Mouse (Mus musculus) liver, postnatal 0 days (tissue): ENCODE measurements at regions not wholly inside any gene's neighbourhood (a gene's known extent, or its start where the extent isn't known, plus 50 kb on each side); places are given as distances from the start of the nearest gene placed in this dataset.

ENCODE experiments used
- CTCF ChIP-seq: sonication (generic); IDR thresholded peaks from 2 replicates; pipeline ENCODE4 v1.5.1; 2016; ENCODE audit warnings: antibody characterized with exemption, low read depth
- EP300 ChIP-seq: IDR thresholded peaks from 2 replicates; pipeline ENCODE4 v1.6.1; 2016; ENCODE audit warnings: antibody characterized with exemption, low read depth, mild to moderate bottlenecking

- TF ChIP-seq EP300 (no peak), CTCF (no peak)
These were observed 216.8 kb upstream of the Galnt5 start for GRCm38 (mm10) chr2:57780836-57781235.
